Mouse (Mus musculus): ENCODE data around the gene Tada3. TPM values are rescaled to one million over a fixed set of nuclear protein-coding genes. Genes with fewer than 3 reads are reported as not detected.

The Tada3 gene
- total RNA-seq, 2 experiments from 2014 or later: 31.9 to 36.1 TPM

DNA sequence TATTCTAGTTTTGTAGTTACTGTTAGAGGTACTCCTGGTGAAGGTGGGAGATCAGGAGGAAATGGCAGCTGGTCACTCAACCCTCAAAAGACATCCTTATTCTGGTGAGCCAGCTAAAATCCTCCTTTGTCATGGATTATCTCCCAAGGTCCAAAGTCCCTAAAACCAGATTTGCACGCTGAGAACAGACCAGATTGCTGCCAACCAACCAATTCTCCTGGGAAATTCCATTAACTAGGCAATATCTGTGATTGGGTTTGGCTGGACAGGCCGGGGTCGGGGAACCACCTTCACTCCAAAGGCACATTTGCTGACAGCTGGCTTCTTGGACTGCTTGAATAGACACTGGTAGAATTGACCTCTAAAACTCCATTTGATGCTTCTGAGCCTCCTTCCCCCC, 13.0 kb upstream of the Tada3 start:
- DNase-seq (ENCODE audit: low spot score in 2 of 2): no peak

DNA sequence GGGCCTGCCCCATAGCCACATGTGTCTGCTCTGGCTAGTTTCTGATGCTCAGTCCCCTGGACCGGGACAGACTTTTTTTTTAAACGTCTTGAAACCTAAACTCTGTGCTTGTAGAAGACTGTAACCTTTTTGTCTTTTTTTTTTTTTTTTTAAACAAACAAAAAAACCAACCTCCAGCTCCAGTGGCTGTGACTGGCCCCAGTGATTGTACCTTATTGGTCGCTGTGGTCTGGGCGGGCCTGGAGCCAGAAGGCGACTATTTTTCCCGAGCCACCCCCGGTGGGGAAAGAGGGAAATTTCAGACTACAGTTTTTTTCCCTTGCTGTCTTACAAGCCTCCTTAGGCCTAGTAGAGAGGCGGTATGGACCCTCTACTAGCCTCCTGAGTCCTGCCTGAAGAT, 11.3 kb upstream of the Tada3 start, which contains the start of gene Ttll3:
Gene Ttll3 (plus strand): TSS at position 301 of the 400 bp plus-strand sequence.
- no peak for DNase-seq (ENCODE audit: low spot score in 2 of 2)

GRCm38 (mm10) chr6:113386025-113386424, 8.3 kb upstream of the Tada3 start:
- no peak for DNase-seq (ENCODE audit: low spot score in 2 of 2)

GRCm38 (mm10) chr6:113385160-113385714, 7.6 kb upstream of the Tada3 start:
- DNase-seq (ENCODE audit: low spot score in 2 of 2): no peak

DNA sequence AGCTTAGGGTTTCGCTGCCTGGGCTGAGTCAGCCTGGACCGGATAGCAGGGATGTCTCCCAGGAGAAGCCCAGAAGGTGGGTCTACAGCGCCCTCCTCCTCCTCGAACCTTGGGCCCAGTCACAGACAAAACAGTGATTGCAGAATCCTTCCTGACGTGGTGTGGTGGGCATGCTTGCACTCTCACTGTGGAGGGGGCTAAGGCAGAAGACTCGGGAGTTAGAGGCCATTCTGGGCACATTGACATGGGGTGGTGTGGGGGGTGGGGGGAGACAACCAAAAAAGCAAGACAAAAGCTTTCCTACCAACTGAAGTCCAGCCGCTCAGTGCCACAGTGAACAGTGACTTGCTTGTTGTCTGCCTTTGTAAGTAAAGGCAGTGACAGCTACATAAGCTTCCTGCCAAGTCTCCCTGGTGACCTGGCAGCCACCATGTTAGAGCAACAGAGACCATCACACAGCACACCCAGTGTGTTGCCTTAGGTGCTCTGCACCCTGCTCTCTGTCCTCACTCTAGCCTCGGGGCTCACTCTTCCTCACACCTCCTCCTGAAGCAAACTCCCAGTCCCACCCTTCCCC, 6.8 kb upstream of the Tada3 start:
- DNase-seq (ENCODE audit: low spot score in 2 of 2): no peak

DNA sequence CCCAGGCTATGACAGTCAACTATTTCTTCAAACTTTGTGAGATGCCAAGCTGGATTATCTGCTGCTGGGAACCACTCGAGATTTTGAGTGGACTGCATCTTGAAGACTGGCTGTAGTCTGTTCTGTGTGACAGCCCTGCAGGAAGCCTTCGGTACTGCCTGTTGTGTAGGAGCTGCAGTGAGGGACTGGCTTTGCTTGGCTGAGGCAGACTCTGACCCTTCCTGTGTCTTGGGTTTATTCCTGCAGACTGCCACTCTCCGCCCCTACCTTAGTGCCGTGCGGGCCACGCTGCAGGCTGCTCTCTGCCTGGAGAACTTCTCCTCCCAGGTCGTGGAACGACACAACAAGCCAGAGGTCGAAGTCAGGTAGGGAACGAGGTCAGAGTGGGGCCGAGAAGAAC, 2.8 kb upstream of the Tada3 start:
- DNase-seq (ENCODE audit: low spot score in 2 of 2): no peak

- DNase-seq (ENCODE audit: low spot score in 2 of 2): no peak
Observed at GRCm38 (mm10) chr6:113379246-113379645, 1.6 kb upstream of the Tada3 start.

GRCm38 (mm10) chr6:113377172-113377495, 549 bp downstream of the Tada3 start:
- no peak for DNase-seq (ENCODE audit: low spot score in 2 of 2)

DNA sequence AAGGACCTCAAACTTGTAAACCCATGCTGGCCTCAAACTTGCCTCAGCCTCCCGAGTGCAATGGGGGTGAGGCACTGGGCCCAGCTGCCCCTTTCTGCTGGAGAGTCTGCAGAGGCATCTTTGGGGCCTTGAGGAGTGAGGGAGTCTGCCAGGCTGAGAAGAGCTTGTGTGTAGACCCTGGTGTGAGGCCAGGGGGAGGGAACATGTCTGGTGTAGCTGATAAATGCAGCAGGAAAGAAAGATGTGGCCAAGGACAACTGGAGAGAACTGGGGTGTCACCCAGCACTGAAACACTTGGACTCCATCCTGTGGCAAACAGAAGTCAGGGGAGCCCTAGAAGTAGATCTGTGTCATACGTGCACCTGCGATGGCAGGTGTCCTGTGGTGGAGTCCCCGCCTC, 4.2 kb downstream of the Tada3 start:
- no peak for DNase-seq (ENCODE audit: low spot score in 2 of 2)

DNA sequence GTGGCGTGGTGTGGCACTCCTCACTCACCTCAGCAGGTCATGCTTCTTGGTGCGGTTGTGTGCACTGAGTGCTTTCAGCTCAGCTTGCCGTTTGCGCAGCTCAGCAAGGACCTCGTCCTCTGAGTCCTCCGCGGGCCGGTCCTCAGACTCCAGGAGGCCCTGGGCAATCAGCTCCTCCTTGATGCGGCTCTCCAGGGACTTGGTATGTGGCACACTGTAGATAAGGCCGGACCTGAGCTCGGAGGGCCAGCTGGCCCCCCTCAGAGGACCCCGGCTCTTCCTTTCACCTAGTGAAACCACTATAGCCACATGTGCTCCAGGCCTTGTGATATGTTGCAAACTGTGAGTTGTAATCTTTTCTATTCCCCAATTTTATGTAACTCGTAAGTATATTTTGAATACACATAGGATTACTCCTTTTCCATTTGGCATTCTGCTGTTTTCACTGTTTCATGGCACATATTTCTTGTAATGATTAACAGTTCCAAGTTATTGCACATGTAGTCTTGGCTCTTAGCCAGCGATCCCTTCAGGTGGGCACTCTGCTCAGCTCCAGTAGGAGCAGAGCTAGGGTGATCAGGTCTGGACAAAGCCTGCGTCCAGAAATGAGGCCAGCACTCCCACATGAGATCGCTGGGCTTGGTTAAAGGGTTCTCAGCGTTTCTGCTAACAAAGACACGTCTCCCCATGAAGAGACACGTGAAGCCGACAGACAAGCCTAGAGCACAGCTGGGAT, 7.3 kb downstream of the Tada3 start:
- DNase-seq (ENCODE audit: low spot score in 2 of 2): no peak

DNA sequence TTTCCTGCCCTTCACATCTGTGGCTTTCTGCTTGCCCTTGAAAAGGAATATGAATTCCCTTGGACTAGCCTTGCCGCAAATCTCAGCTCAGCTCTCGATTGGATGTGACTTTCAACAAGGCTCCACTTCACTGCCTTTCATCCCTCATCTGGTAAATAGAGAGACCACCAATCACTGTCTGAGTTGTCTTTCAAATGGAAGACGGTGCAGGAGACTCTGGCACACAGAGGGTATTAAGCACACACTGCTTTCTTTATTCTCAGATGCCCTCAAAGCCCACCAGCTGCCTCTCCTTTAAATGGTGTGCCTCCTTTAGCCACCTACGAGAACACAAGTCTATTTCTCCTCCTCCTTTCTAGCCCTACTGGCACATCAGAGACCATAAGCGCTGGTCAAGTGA, 9.1 kb downstream of the Tada3 start:
- no peak for DNase-seq (ENCODE audit: low spot score in 2 of 2)

- DNase-seq (ENCODE audit: low spot score in 2 of 2): no peak
Observed at GRCm38 (mm10) chr6:113368124-113368523, 9.6 kb downstream of the Tada3 start.

DNA sequence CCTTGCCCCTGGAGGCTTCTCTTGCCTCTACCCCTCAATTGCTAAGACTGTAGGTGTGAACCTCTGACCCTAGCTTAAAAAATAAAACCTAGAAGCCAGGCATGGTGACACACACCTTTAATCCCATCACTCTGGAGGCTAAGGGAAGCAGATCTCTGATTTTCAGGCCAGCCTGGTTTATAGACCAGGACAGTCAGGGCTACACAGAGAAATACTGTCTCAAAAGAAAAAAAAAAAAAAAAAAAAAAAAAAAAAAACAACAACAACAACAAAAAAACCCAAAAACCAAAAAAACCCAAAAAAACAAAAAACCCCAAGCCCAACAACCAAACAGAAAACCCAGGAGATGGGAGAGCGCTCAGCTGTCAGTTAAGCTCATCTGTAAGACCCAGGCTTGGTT, 10.1 kb downstream of the Tada3 start:
- DNase-seq (ENCODE audit: low spot score in 2 of 2): no peak

DNA sequence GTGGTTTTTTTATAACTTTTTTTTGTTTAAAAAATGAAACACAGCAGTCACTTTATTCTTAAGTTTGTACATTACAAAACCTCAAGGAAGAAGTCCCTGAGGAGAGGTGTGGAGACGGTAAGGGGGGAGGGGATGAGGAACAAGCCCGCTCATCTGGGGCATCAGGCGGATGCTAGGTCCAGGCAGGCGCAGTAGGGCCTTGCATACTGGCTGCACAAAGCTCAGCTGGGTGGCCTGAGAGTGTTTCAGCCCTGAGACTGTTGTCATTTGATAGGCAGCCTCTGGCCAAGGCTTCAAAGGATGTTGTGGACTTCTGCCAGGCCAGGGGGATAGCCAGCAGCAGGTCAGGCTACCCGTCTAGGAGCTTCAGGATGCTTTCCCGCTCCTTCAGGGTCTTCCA, 11.0 kb downstream of the Tada3 start:
- no peak for DNase-seq (ENCODE audit: low spot score in 2 of 2)

- no peak for DNase-seq (ENCODE audit: low spot score in 2 of 2)
Observed at GRCm38 (mm10) chr6:113364518-113365135, 13.1 kb downstream of the Tada3 start.

- DNase-seq (ENCODE audit: low spot score in 2 of 2): no peak
Observed at GRCm38 (mm10) chr6:113362241-113362640, 15.4 kb downstream of the Tada3 start.

GRCm38 (mm10) chr6:113361476-113361875, 16.2 kb downstream of the Tada3 start:
- no peak for DNase-seq (ENCODE audit: low spot score in 2 of 2)

GRCm38 (mm10) chr6:113353696-113354095, 24.0 kb downstream of the Tada3 start:
- DNase-seq (ENCODE audit: low spot score in 2 of 2): no peak

DNA sequence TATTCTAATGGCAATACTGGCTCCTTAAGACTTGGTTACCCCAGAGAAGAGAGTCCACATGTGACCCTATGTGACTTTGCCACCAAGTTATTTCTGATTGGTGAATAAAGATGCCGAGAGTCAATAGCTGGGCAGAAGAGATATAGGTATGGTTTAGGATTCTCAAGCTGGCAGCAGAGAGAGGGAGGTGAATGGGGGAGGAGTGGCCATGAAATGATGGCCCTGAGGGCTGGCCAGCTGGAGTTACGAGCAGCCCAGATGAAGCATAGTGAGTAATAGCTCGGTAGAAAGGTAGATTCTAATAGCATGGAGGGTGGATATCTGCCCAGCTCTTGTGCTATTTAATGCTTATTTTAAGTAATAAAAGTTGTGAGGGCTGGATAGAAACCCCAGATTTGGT, 24.9 kb downstream of the Tada3 start:
- no peak for DNase-seq (ENCODE audit: low spot score in 2 of 2)

- no peak for DNase-seq (ENCODE audit: low spot score in 2 of 2)
Observed at GRCm38 (mm10) chr6:113351653-113352052, 26.0 kb downstream of the Tada3 start.

DNA sequence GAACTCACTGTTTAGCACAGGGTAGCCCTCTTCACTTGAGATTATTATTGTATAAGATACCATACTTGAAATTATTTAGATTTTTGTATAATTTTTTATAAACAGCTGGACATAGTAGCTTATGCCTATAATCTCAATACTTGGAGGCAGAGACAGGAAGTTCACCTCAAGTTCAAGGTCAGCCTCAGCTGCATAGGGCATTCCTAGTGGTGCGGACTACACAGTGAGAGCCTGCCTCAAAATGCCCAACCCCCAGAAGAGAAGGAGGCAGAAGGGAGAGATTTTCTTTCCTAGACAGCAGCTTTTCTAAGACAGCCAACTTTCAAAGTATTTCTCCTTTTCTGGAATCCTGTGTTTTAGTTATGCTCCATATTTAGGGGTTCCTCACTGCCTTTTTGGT, 26.5 kb downstream of the Tada3 start:
- no peak for DNase-seq (ENCODE audit: low spot score in 2 of 2)

- DNase-seq (ENCODE audit: low spot score in 2 of 2): no peak
Observed at GRCm38 (mm10) chr6:113350538-113350937, 27.1 kb downstream of the Tada3 start.

All from adrenal gland, adult 18-20 months (tissue).